Mouse (Mus musculus) intestine, embryonic 14.5 days (tissue): Measurements from ENCODE around the gene Inpp5b. TPM values are rescaled to one million over a fixed set of nuclear protein-coding genes. Genes with fewer than 3 reads are reported as not detected.

Source experiments
- ATAC-seq: fragments of 200-750 bp; cut with Nextera tagmentation; replicated peaks from 2 replicates; pipeline ENCODE4 v1.8.0; 2017; ENCODE audit warnings: low read depth, moderate number of reproducible peaks, moderate TSS enrichment, moderate library complexity; ENCODE audit not compliant: low FRiP score, low TSS enrichment
- DNase-seq: peaks from one replicate; pipeline ENCODE4 v3.0.0-alpha.2; 2018; ENCODE audit warnings: low spot score
- H3K27ac ChIP-seq: fragments of 300-500 bp; sonication (generic); 2 replicates; pipeline ENCODE4 v1.5.1; 2014; ENCODE audit warnings: low read depth, mild to moderate bottlenecking, control low read depth
- H3K27me3 ChIP-seq: fragments of 300-500 bp; sonication (generic); replicated peaks from 2 replicates; pipeline ENCODE4 v1.6.1; 2014; ENCODE audit warnings: low read length, control low read depth; ENCODE audit not compliant: control insufficient read depth, insufficient read depth
- H3K36me3 ChIP-seq: fragments of 300-500 bp; sonication (generic); 2 replicates; pipeline ENCODE4 v1.6.1; 2014; ENCODE audit warnings: low read length, control low read depth; ENCODE audit not compliant: control insufficient read depth, insufficient read depth
- H3K4me1 ChIP-seq: fragments of 300-500 bp; sonication (generic); replicated peaks from 2 replicates; pipeline ENCODE4 v1.6.1; 2014; ENCODE audit warnings: low read length, control low read depth, mixed read lengths; ENCODE audit not compliant: control insufficient read depth, insufficient read depth
- H3K4me2 ChIP-seq: fragments of 300-500 bp; sonication (generic); 2 replicates; pipeline ENCODE4 v1.6.1; 2014; ENCODE audit warnings: low read length
- H3K4me3 ChIP-seq: fragments of 300-500 bp; sonication (generic); 2 replicates; pipeline ENCODE4 v1.5.1; 2014; ENCODE audit warnings: low read depth, low read length, control low read depth, mixed read lengths
- H3K9ac ChIP-seq: fragments of 300-500 bp; sonication (generic); 2 replicates; pipeline ENCODE4 v1.6.1; 2014; ENCODE audit warnings: mild to moderate bottlenecking, low read length
- H3K9me3 ChIP-seq: fragments of 300-500 bp; sonication (generic); 2 replicates; pipeline ENCODE4 v1.6.1; 2016; ENCODE audit warnings: low read length, control low read depth; ENCODE audit not compliant: control insufficient read depth
- WGBS: fragments of 180-500 bp; shearing (Covaris S2); extraction: QIAGEN DNeasy Blood & Tissue Kit; methylation state at CpG from one replicate; pipeline ENCODE4 v1.1.7; 2014; 5-methylcytosine and 5-hydroxymethylcytosine counted together
- polyA plus RNA-seq: library from polyadenylated mRNA; unstranded; fragments of >200 nt; fragmentation: Nextera tagmentation; extraction: Ambion mirVana; gene quantifications from 2 replicates; pipeline ENCODE4 v1.2.1, GENCODE M21; 2014

The Inpp5b gene
- polyA plus RNA-seq, 1 experiment from 2014 or later = 31.2 TPM

GRCm38 (mm10) chr4:124726121-124726520 lies 15.5 kb upstream of the Inpp5b start:
- Histone ChIP-seq H3K27ac (no peak overlapping the region), H3K9ac (no peak overlapping the region), H3K36me3 (peaks cover 98% of the 10 kb centered on the region), H3K4me3 (no peak overlapping the region), H3K4me2 (no peak overlapping the region), H3K27me3 (no peaks in the 10 kb centered on the region), H3K9me3 (no peaks in the 10 kb centered on the region), H3K4me1 (no peaks in the 10 kb centered on the region)
- WGBS = 93% methylated on average over 6 of the region's 6 CpGs
- DNase-seq (no peak), ATAC-seq (no peak)

GRCm38 (mm10) chr4:124736952-124737351 lies 4.7 kb upstream of the Inpp5b start:
- Histone ChIP-seq H3K27me3 (no peaks in the 10 kb centered on the region), H3K36me3 (peaks cover 20% of the 10 kb centered on the region), H3K4me3 (no peak overlapping the region), H3K4me2 (no peak overlapping the region), H3K9me3 (no peaks in the 10 kb centered on the region), H3K9ac (no peak overlapping the region), H3K27ac (no peak overlapping the region), H3K4me1 (no peaks in the 10 kb centered on the region)
- no peak for ATAC-seq
- 70% methylated on average over 2 of the region's 2 CpGs for WGBS
- no peak for DNase-seq

GRCm38 (mm10) chr4:124737486-124737885 lies 4.2 kb upstream of the Inpp5b start:
- ATAC-seq = no peak
- H3K9ac ChIP-seq = no peak overlapping the region
- no peak overlapping the region for H3K4me2 ChIP-seq
- H3K4me1 ChIP-seq = 0 out of 2 replicates have a peak, but pooled peaks cover 2% of the 10 kb centered on the region
- no peaks in the 10 kb centered on the region for H3K9me3 ChIP-seq
- H3K27ac ChIP-seq = no peak overlapping the region
- 75% methylated on average over 5 of the region's 5 CpGs for WGBS
- peaks cover 14% of the 10 kb centered on the region for H3K36me3 ChIP-seq
- no peak overlapping the region for H3K4me3 ChIP-seq
- H3K27me3 ChIP-seq = no peaks in the 10 kb centered on the region
- no peak for DNase-seq

GRCm38 (mm10) chr4:124738013-124738412 lies 3.6 kb upstream of the Inpp5b start:
- no peak for ATAC-seq
- WGBS = 51% methylated on average over 4 of the region's 4 CpGs
- H3K27me3 ChIP-seq = no peaks in the 10 kb centered on the region

GRCm38 (mm10) chr4:124738783-124739182 lies 2.9 kb upstream of the Inpp5b start:
- Histone ChIP-seq H3K27me3 (no peaks in the 10 kb centered on the region), H3K27ac (no peak overlapping the region), H3K36me3 (peaks cover 1% of the 10 kb centered on the region; the same call in 1 of the 2 replicates), H3K9me3 (no peaks in the 10 kb centered on the region), H3K4me1 (0 out of 2 replicates have a peak, but pooled peaks cover 2% of the 10 kb centered on the region), H3K4me3 (no peak overlapping the region), H3K4me2 (no peak overlapping the region), H3K9ac (no peak overlapping the region)
- no peak for DNase-seq
- WGBS = 68% methylated on average over 1 of the region's 1 CpGs
- ATAC-seq = no peak

More at GRCm38 (mm10) chr4:124738013-124738412, 3.6 kb upstream of the Inpp5b start:
- Histone ChIP-seq H3K4me2 (no peak overlapping the region), H3K27ac (no peak overlapping the region), H3K9me3 (no peaks in the 10 kb centered on the region), H3K4me1 (0 out of 2 replicates have a peak, but pooled peaks cover 2% of the 10 kb centered on the region), H3K9ac (no peak overlapping the region), H3K4me3 (no peak overlapping the region), H3K36me3 (peaks cover 9% of the 10 kb centered on the region)
- DNase-seq = no peak

GRCm38 (mm10) chr4:124742839-124743238 lies 1.2 kb downstream of the Inpp5b start:
- 90% methylated on average over 11 of the region's 11 CpGs for WGBS
- no peak overlapping the region for H3K9ac ChIP-seq
- no peak overlapping the region for H3K4me3 ChIP-seq
- DNase-seq (no peak), ATAC-seq (no peak)
- 0 out of 2 replicates have a peak, but pooled peaks cover 7% of the 10 kb centered on the region for H3K36me3 ChIP-seq
- no peak overlapping the region for H3K27ac ChIP-seq
- no peak overlapping the region for H3K4me2 ChIP-seq
- no peaks in the 10 kb centered on the region for H3K27me3 ChIP-seq
- 0 out of 2 replicates have a peak, but pooled peaks cover 2% of the 10 kb centered on the region for H3K4me1 ChIP-seq
- H3K9me3 ChIP-seq = no peaks in the 10 kb centered on the region

GRCm38 (mm10) chr4:124746577-124746976 lies 4.9 kb downstream of the Inpp5b start:
- Histone ChIP-seq H3K4me2 (no peak overlapping the region), H3K9me3 (no peaks in the 10 kb centered on the region), H3K36me3 (0 out of 2 replicates have a peak, but pooled peaks cover 11% of the 10 kb centered on the region), H3K4me3 (no peak overlapping the region), H3K27ac (no peak overlapping the region), H3K9ac (no peak overlapping the region), H3K27me3 (no peaks in the 10 kb centered on the region), H3K4me1 (0 out of 2 replicates have a peak, but pooled peaks cover 8% of the 10 kb centered on the region)
- 75% methylated on average over 7 of the region's 7 CpGs for WGBS
- no peak for DNase-seq
- ATAC-seq = no peak

- H3K27me3 ChIP-seq = no peaks in the 10 kb centered on the region
- no peak overlapping the region for H3K9ac ChIP-seq
- no peak overlapping the region for H3K4me2 ChIP-seq
- H3K9me3 ChIP-seq = no peaks in the 10 kb centered on the region
- H3K27ac ChIP-seq = no peak overlapping the region
- ATAC-seq (no peak), DNase-seq (no peak)
- WGBS = 58% methylated on average over 4 of the region's 4 CpGs
- 0 out of 2 replicates have a peak, but pooled peaks cover 11% of the 10 kb centered on the region for H3K36me3 ChIP-seq
- H3K4me3 ChIP-seq = no peak overlapping the region
- H3K4me1 ChIP-seq = peaks cover 14% of the 10 kb centered on the region
These were observed 6.2 kb downstream of the Inpp5b start for GRCm38 (mm10) chr4:124747851-124748250.
